Mouse (Mus musculus) lung, embryonic 15.5 days (tissue): ENCODE measurements at regions not wholly inside any gene's neighbourhood (a gene's known extent, or its start where the extent isn't known, plus 50 kb on each side); places are given as distances from the start of the nearest gene placed in this dataset.

Experiments
- ATAC-seq: fragments of 200-750 bp; cut with Nextera tagmentation; 2 replicates; pipeline ENCODE4 v1.8.0; 2017; ENCODE audit warnings: moderate number of reproducible peaks, borderline replicate concordance; ENCODE audit not compliant: low FRiP score, low TSS enrichment; ENCODE audit errors: extremely low read depth
- H3K27ac ChIP-seq: fragments of 300-500 bp; sonication (generic); 2 replicates; pipeline ENCODE4 v1.5.1; 2015; ENCODE audit warnings: moderate library complexity, mild to moderate bottlenecking, inconsistent platforms
- H3K27me3 ChIP-seq: fragments of 300-500 bp; sonication (generic); 2 replicates; pipeline ENCODE4 v1.6.1; 2015; ENCODE audit warnings: inconsistent platforms
- H3K36me3 ChIP-seq: fragments of 300-500 bp; sonication (generic); 2 replicates; pipeline ENCODE4 v1.6.1; 2015; ENCODE audit warnings: inconsistent platforms
- H3K4me1 ChIP-seq: fragments of 300-500 bp; sonication (generic); 2 replicates; pipeline ENCODE4 v1.6.1; 2015; ENCODE audit warnings: inconsistent platforms
- H3K4me2 ChIP-seq: fragments of 300-500 bp; sonication (generic); 2 replicates; pipeline ENCODE4 v1.6.1; 2015; ENCODE audit warnings: inconsistent platforms, mild to moderate bottlenecking, moderate library complexity
- H3K4me3 ChIP-seq: fragments of 300-500 bp; sonication (generic); 2 replicates; pipeline ENCODE4 v1.5.1; 2015; ENCODE audit warnings: mild to moderate bottlenecking, inconsistent platforms
- H3K9ac ChIP-seq: fragments of 300-500 bp; sonication (generic); 2 replicates; pipeline ENCODE4 v1.6.1; 2015; ENCODE audit warnings: inconsistent platforms
- H3K9me3 ChIP-seq: fragments of 300-500 bp; sonication (generic); 2 replicates; pipeline ENCODE4 v1.6.1; 2016; ENCODE audit warnings: inconsistent platforms
- WGBS: fragments of 180-500 bp; shearing (Covaris S2); methylation state at CpG from one replicate; pipeline ENCODE4 v1.1.7; 2015; 5-methylcytosine and 5-hydroxymethylcytosine counted together

- H3K4me3 ChIP-seq = no peak overlapping the region
- no peak for ATAC-seq
- no peaks in the 10 kb centered on the region for H3K4me1 ChIP-seq
- WGBS = 54% methylated on average over 7 of the region's 7 CpGs
- H3K9me3 ChIP-seq = no peaks in the 10 kb centered on the region
- no peaks in the 10 kb centered on the region for H3K36me3 ChIP-seq
- no peak overlapping the region for H3K4me2 ChIP-seq
- no peak overlapping the region for H3K9ac ChIP-seq
- H3K27ac ChIP-seq = no peak overlapping the region
- H3K27me3 ChIP-seq = no peaks in the 10 kb centered on the region
Measured at GRCm38 (mm10) chr2:160256251-160256650, 77.7 kb downstream of the Gm826 start.

GRCm38 (mm10) chr2:160250228-160250627 lies 83.7 kb downstream of the Gm826 start:
- Histone ChIP-seq H3K4me2 (no peak overlapping the region), H3K36me3 (no peaks in the 10 kb centered on the region), H3K4me1 (peaks cover 4% of the 10 kb centered on the region; the same call in 1 of the 2 replicates), H3K9me3 (no peaks in the 10 kb centered on the region), H3K27me3 (no peaks in the 10 kb centered on the region), H3K4me3 (no peak overlapping the region), H3K9ac (no peak overlapping the region), H3K27ac (no peak overlapping the region)
- ATAC-seq = no peak
- 96% methylated on average over 3 of the region's 3 CpGs for WGBS

GRCm38 (mm10) chr2:160249104-160250093 lies 84.6 kb downstream of the Gm826 start:
- Histone ChIP-seq H3K36me3 (no peaks in the 10 kb centered on the region), H3K4me2 (no peak overlapping the region), H3K27me3 (no peaks in the 10 kb centered on the region), H3K9me3 (no peaks in the 10 kb centered on the region), H3K9ac (no peak overlapping the region), H3K4me1 (peaks cover 4% of the 10 kb centered on the region; the same call in 1 of the 2 replicates), H3K4me3 (no peak overlapping the region), H3K27ac (no peak overlapping the region)
- no peak for ATAC-seq
- 45% methylated on average over 9 of the region's 9 CpGs for WGBS

GRCm38 (mm10) chr2:160247286-160247685 lies 86.7 kb downstream of the Gm826 start:
- no peaks in the 10 kb centered on the region for H3K27me3 ChIP-seq
- H3K9ac ChIP-seq = no peak overlapping the region
- no peak for ATAC-seq
- H3K9me3 ChIP-seq = no peaks in the 10 kb centered on the region
- no peak overlapping the region for H3K4me2 ChIP-seq
- 66% methylated on average over 6 of the region's 6 CpGs for WGBS
- no peak overlapping the region for H3K27ac ChIP-seq
- peaks cover 4% of the 10 kb centered on the region; the same call in 1 of the 2 replicates for H3K4me1 ChIP-seq
- no peak overlapping the region for H3K4me3 ChIP-seq
- H3K36me3 ChIP-seq = no peaks in the 10 kb centered on the region

- no peak overlapping the region for H3K27ac ChIP-seq
- peaks cover 4% of the 10 kb centered on the region; the same call in 1 of the 2 replicates for H3K4me1 ChIP-seq
- ATAC-seq = no peak
- H3K36me3 ChIP-seq = no peaks in the 10 kb centered on the region
- WGBS = 53% methylated on average over 1 of the region's 1 CpGs
- H3K9ac ChIP-seq = no peak overlapping the region
- no peaks in the 10 kb centered on the region for H3K27me3 ChIP-seq
- H3K9me3 ChIP-seq = no peaks in the 10 kb centered on the region
- no peak overlapping the region for H3K4me2 ChIP-seq
- no peak overlapping the region for H3K4me3 ChIP-seq
Measured at GRCm38 (mm10) chr2:160246356-160246755, 87.6 kb downstream of the Gm826 start.

GRCm38 (mm10) chr2:160244866-160245265 lies 89.1 kb downstream of the Gm826 start:
- no peak overlapping the region for H3K4me3 ChIP-seq
- ATAC-seq = no peak
- no peaks in the 10 kb centered on the region for H3K9me3 ChIP-seq
- no peaks in the 10 kb centered on the region for H3K27me3 ChIP-seq
- H3K27ac ChIP-seq = no peak overlapping the region
- H3K36me3 ChIP-seq = no peaks in the 10 kb centered on the region
- H3K9ac ChIP-seq = no peak overlapping the region
- no peak overlapping the region for H3K4me2 ChIP-seq
- peaks cover 4% of the 10 kb centered on the region; the same call in 1 of the 2 replicates for H3K4me1 ChIP-seq
- 27% methylated on average over 7 of the region's 7 CpGs for WGBS

- Histone ChIP-seq H3K4me1 (no peaks in the 10 kb centered on the region), H3K36me3 (no peaks in the 10 kb centered on the region), H3K27me3 (no peaks in the 10 kb centered on the region), H3K4me2 (no peak overlapping the region), H3K9ac (no peak overlapping the region), H3K9me3 (no peaks in the 10 kb centered on the region), H3K4me3 (no peak overlapping the region), H3K27ac (no peak overlapping the region)
- ATAC-seq = no peak
- 71% methylated on average over 12 of the region's 12 CpGs for WGBS
Measured at GRCm38 (mm10) chr2:160240531-160241379, 93.2 kb downstream of the Gm826 start.

- Histone ChIP-seq H3K4me1 (no peaks in the 10 kb centered on the region), H3K4me3 (no peak overlapping the region), H3K9ac (no peak overlapping the region), H3K4me2 (no peak overlapping the region), H3K36me3 (no peaks in the 10 kb centered on the region), H3K9me3 (no peaks in the 10 kb centered on the region), H3K27ac (no peak overlapping the region), H3K27me3 (no peaks in the 10 kb centered on the region)
- 73% methylated on average over 3 of the region's 3 CpGs for WGBS
- ATAC-seq = no peak
Measured at GRCm38 (mm10) chr2:160237436-160238104, 96.4 kb downstream of the Gm826 start.

- Histone ChIP-seq H3K27ac (no peak overlapping the region), H3K36me3 (no peaks in the 10 kb centered on the region), H3K27me3 (no peaks in the 10 kb centered on the region), H3K4me2 (no peak overlapping the region), H3K9ac (no peak overlapping the region), H3K4me3 (no peak overlapping the region), H3K9me3 (no peaks in the 10 kb centered on the region), H3K4me1 (no peaks in the 10 kb centered on the region)
- ATAC-seq = no peak
- 45% methylated on average over 7 of the region's 7 CpGs for whole genome bisulfite sequencing
Measured at GRCm38 (mm10) chr2:160236806-160237205, 97.2 kb downstream of the Gm826 start.

- Histone ChIP-seq H3K4me3 (no peak overlapping the region), H3K9me3 (no peaks in the 10 kb centered on the region), H3K27me3 (no peaks in the 10 kb centered on the region), H3K4me2 (no peak overlapping the region), H3K4me1 (no peaks in the 10 kb centered on the region), H3K9ac (no peak overlapping the region), H3K36me3 (no peaks in the 10 kb centered on the region), H3K27ac (no peak overlapping the region)
- WGBS = 63% methylated on average over 8 of the region's 8 CpGs
- ATAC-seq = no peak
Measured at GRCm38 (mm10) chr2:160230786-160231185, 103.2 kb downstream of the Gm826 start.

- Histone ChIP-seq H3K4me3 (no peak overlapping the region), H3K36me3 (no peaks in the 10 kb centered on the region), H3K9me3 (no peaks in the 10 kb centered on the region), H3K27ac (no peak overlapping the region), H3K4me2 (no peak overlapping the region), H3K4me1 (no peaks in the 10 kb centered on the region), H3K27me3 (no peaks in the 10 kb centered on the region), H3K9ac (no peak overlapping the region)
- 63% methylated on average over 8 of the region's 8 CpGs for WGBS
- no peak for ATAC-seq
Measured at GRCm38 (mm10) chr2:160228331-160229035, 105.5 kb downstream of the Gm826 start.
